Mouse (Mus musculus) embryonic fibroblast, embryonic 13.5 days (primary cell): Measurements from ENCODE around the gene Plxna2.

Experiments
- CTCF ChIP-seq: IDR thresholded peaks from 2 replicates; pipeline ENCODE4 v1.5.1; 2011; ENCODE audit warnings: mild to moderate bottlenecking, control low read depth, low read length, moderate library complexity, borderline replicate concordance; ENCODE audit not compliant: insufficient read depth
- POLR2A ChIP-seq: IDR thresholded peaks from 2 replicates; pipeline ENCODE4 v1.6.1; 2011; ENCODE audit warnings: low read depth, mild to moderate bottlenecking, control low read depth, low read length, moderate library complexity

GRCm38 (mm10) chr1:194658459-194659160 lies 40.6 kb downstream of the Plxna2 start:
- no peak for TF ChIP-seq CTCF
- TF ChIP-seq POLR2A, result no peak
